Mouse (Mus musculus): ENCODE measurements at regions not wholly inside any gene's neighbourhood (a gene's known extent, or its start where the extent isn't known, plus 50 kb on each side); places are given as distances from the start of the nearest gene placed in this dataset.

DNA sequence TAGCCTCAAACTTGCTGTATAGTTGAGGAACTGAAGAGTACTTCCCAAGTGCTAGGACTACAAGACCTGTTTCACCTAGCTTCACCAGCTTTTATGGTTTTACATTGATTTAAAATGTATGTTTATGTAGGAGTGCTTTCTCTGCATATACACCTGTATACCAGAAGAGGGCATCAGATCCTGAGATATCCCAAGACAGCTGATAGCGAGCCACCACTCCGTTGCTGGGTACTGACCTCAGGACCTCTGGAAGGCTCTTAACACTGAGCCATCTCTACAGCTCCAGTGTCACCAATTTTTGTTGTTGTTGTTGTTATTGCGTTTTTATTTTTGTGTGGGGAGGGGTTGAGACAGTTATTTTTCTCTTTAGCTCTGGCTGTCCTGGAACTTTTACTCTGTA, 55.9 kb upstream of the Ddx3x start:
- Histone ChIP-seq H3K9me3 (no peaks in the 10 kb centered on the region), H3K4me3 (no peak overlapping the region), H3K36me3 (replicated peaks) (no peaks in the 10 kb centered on the region), H3K27ac (replicated peaks) (no peak overlapping the region), H3K27me3 (replicated peaks; ENCODE audit: low read depth, poor library complexity, severe bottlenecking) (peaks cover 65% of the 10 kb centered on the region), H3K4me1 (no peaks in the 10 kb centered on the region)
- 13% methylated on average over 3 of the region's 3 CpGs for WGBS
- no peak for DNase-seq (ENCODE audit: low spot score)

DNA sequence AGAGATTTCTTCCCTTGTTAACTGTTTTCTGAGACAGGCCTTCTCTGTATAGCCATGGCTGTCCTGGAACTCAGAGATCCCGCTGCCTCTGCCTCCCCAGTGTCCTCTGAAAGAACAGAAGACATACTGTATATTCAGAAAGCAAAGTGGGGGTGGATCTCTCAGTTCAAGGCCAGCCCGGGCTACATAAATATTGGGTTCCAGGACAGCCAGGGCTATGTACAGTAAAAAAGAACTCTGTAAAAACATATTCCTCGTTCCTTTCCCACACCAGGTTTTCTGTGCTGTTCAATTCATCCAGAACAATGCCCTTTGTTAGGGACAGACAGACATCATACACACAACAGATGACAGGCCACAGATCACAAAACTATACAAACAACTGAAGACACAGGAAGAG, 54.3 kb upstream of the Ddx3x start:
- 81% methylated on average over 3 of the region's 3 CpGs for WGBS
- DNase-seq (ENCODE audit: low spot score): no peak
- peaks cover 65% of the 10 kb centered on the region for H3K27me3 ChIP-seq (replicated peaks; ENCODE audit: low read depth, poor library complexity, severe bottlenecking)
- no peaks in the 10 kb centered on the region for H3K9me3 ChIP-seq
- H3K4me3 ChIP-seq: no peak overlapping the region
- no peaks in the 10 kb centered on the region for H3K36me3 ChIP-seq (replicated peaks)
- no peak overlapping the region for H3K27ac ChIP-seq (replicated peaks)
- 0 out of 2 replicates have a peak, but pooled peaks cover 3% of the 10 kb centered on the region for H3K4me1 ChIP-seq

DNA sequence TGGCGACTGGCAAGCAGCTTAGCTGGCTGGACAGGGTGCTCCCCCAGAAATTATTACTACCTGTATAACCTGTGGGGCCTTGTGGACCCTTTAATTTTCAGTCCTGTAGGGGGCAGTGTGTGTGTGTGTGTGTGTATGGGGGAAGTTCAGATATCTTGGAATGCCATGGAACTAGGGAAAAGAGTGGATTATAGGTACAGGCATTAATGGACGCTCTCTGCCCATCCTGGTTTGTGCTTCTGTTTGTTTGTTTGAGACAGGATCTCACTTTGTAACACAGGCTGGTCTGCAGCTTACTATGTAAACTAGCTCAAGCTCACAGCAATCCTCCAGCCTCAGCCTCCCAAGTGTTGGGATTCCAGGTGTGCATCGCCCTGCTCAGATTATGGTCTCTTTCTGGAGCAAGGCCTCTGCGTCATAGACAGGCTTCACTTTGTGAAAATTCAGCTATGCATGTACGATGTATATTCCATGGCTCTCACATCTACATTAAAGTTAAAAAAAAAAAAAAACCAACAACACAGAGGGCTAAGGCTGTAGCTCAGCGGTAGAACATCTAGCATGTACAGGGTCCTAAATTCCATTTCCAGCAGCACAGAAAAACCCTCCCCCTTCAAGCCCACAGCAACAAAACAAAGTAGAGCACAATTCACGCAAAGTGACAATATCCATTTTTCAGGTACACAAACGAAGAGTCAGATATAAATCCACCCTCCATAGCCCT, 50.7 kb upstream of the Ddx3x start:
- 28% methylated on average over 8 of the region's 8 CpGs for WGBS
- DNase-seq (ENCODE audit: low spot score): peak; percentile 53
- peaks cover 66% of the 10 kb centered on the region for H3K27me3 ChIP-seq (replicated peaks; ENCODE audit: low read depth, poor library complexity, severe bottlenecking)

DNA sequence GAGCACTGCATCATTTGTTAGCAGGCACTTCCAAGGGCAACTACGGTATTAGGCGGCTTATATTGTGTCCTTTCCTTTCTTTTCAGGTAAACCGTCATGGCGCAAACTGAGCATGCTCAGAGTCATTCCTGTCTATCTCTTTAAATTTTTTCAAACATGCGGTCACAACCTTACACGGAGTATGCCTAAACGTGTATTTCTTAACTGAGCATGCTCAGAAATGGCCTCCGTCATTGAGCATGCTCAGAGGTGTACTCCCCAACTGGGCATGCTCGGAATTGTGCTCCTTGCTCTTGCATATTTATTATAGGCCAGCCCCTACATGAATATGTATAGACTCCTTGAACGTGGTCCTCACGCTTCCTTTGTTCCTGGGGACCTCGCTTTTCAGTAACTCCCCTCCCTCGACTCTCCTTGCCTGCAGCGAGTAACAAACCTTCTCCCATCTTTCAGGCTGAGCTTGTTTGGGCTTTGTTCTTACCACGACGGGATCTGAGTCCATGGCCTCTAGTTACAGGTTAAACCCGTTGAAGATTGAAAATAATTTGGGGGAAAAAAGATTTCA, 50.1 kb upstream of the Ddx3x start:
- WGBS: 9% methylated on average over 17 of the region's 17 CpGs

More for the DNA sequence above, 50.7 kb upstream of the Ddx3x start:
- Histone ChIP-seq H3K4me1 (0 out of 2 replicates have a peak, but pooled peaks cover 5% of the 10 kb centered on the region), H3K27ac (replicated peaks) (peak overlapping the region; percentile 85), H3K9me3 (no peaks in the 10 kb centered on the region), H3K36me3 (replicated peaks) (no peaks in the 10 kb centered on the region), H3K4me3 (peak overlapping the region; percentile 52)

More for the DNA sequence above, 50.1 kb upstream of the Ddx3x start:
- H3K36me3 ChIP-seq (replicated peaks): no peaks in the 10 kb centered on the region
- no peaks in the 10 kb centered on the region for H3K9me3 ChIP-seq
- 0 out of 2 replicates have a peak, but pooled peaks cover 5% of the 10 kb centered on the region for H3K4me1 ChIP-seq
- H3K27me3 ChIP-seq (replicated peaks; ENCODE audit: low read depth, poor library complexity, severe bottlenecking): peaks cover 73% of the 10 kb centered on the region
- H3K4me3 ChIP-seq: peak overlapping the region; percentile 52
- peak; percentile 83 for DNase-seq (ENCODE audit: low spot score)
- peak overlapping the region; percentile 85 for H3K27ac ChIP-seq (replicated peaks)

Data from embryonic facial prominence, embryonic 10.5 days (tissue).